Mouse (Mus musculus) limb, embryonic 13.5 days (tissue): ENCODE measurements around the gene Nmnat1. TPM values are rescaled to one million over a fixed set of nuclear protein-coding genes. Genes with fewer than 3 reads are reported as not detected.

ENCODE experiments used
- ATAC-seq: fragments of 200-750 bp; cut with Nextera tagmentation; 2 replicates; pipeline ENCODE4 v1.8.0; 2017; ENCODE audit warnings: low read depth, moderate number of reproducible peaks, moderate TSS enrichment; ENCODE audit not compliant: low FRiP score
- H3K27ac ChIP-seq: fragments of 300-500 bp; sonication (generic); 2 replicates; pipeline ENCODE4 v1.5.1; 2015; ENCODE audit warnings: inconsistent platforms, mild to moderate bottlenecking, moderate library complexity
- H3K27me3 ChIP-seq: fragments of 300-500 bp; sonication (generic); 2 replicates; pipeline ENCODE4 v1.6.1; 2015; ENCODE audit warnings: mild to moderate bottlenecking, inconsistent platforms
- H3K36me3 ChIP-seq: fragments of 300-500 bp; sonication (generic); 2 replicates; pipeline ENCODE4 v1.6.1; 2015; ENCODE audit warnings: inconsistent platforms, mild to moderate bottlenecking, moderate library complexity
- H3K4me1 ChIP-seq: fragments of 300-500 bp; sonication (generic); 2 replicates; pipeline ENCODE4 v1.6.1; 2015; ENCODE audit warnings: inconsistent platforms
- H3K4me2 ChIP-seq: fragments of 300-500 bp; sonication (generic); replicated peaks from 2 replicates; pipeline ENCODE4 v1.6.1; 2015; ENCODE audit warnings: inconsistent platforms, mild to moderate bottlenecking, moderate library complexity
- H3K4me3 ChIP-seq: fragments of 300-500 bp; sonication (generic); 2 replicates; pipeline ENCODE4 v1.5.1; 2015; ENCODE audit warnings: moderate library complexity, mild to moderate bottlenecking, inconsistent platforms
- H3K9ac ChIP-seq: fragments of 300-500 bp; sonication (generic); 2 replicates; pipeline ENCODE4 v1.6.1; 2015; ENCODE audit warnings: mild to moderate bottlenecking, inconsistent platforms
- H3K9me3 ChIP-seq: fragments of 300-500 bp; sonication (generic); 2 replicates; pipeline ENCODE4 v1.6.1; 2016; ENCODE audit warnings: inconsistent platforms
- WGBS: fragments of 180-500 bp; shearing (Covaris S2); methylation state at CpG from one replicate; pipeline ENCODE4 v1.1.7; 2015; 5-methylcytosine and 5-hydroxymethylcytosine counted together
- polyA plus RNA-seq: library from polyadenylated mRNA; unstranded; fragments of >200 nt; fragmentation: Nextera tagmentation; extraction: Ambion mirVana; gene quantifications from 2 replicates; pipeline ENCODE4 v1.2.1, GENCODE M21; 2015

The Nmnat1 gene
- polyA plus RNA-seq, 1 experiment from 2014 or later = 10.5 TPM

DNA sequence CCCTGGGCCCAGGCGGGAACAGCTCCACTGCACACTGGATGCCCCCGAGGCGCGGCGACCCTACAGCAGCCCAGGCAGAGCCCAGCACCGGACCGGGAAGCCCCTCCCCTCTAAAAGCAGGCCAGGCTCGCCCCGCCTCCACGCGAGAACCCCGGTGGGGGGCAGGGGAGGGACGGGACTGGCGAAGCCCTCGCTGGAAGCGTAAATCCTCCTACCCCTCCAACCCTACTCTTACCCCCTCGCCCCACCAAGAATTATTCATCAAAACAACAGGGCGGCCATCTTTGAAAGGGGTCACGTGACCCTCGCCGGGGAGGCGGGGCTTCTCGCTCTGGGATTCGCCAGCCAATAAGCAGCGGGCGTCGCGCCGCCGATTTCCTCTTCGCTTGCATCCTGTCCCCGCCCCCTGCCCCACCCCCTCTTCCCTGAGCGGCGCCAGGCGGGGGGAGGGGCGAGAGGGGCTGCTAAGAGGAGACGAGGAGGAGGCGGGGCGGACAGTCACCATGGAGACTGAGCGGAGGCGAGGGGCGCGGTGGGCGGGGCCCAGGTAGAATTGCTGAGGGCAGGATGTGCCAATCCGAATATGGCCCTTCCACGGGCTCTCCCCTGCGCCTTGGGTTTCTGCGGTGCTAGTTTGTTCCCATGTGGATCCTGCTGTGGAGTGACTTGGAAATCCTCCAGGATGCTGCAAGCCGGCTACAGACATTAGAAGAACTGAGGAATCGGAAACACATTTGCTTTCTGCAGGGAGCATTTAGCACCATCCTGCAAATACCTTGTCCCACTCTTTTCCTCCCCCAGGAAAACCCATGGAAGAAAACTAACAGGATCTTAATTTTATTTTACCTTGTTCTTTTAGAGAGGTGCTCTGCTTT, 58.4 kb downstream of the Nmnat1 start, which contains the start of gene Ube4b:
TSS of gene Ube4b (minus strand) at position 425 of the 875 bp plus-strand sequence.
- Histone ChIP-seq H3K9ac (peak within 1 kb of the TSS; percentile 92), H3K4me2 (peak within 1 kb of the TSS; percentile 74), H3K4me3 (peak within 1 kb of the TSS; percentile 83), H3K36me3 (no peaks in the 10 kb centered on the region), H3K27me3 (no peaks in the 10 kb centered on the region), H3K4me1 (peaks cover 13% of the 10 kb centered on the region), H3K27ac (peak within 1 kb of the TSS; percentile 98), H3K9me3 (no peaks in the 10 kb centered on the region)
- ATAC-seq = peak; percentile 93
- WGBS = under 1% methylated on average over 44 of the region's 50 CpGs

DNA sequence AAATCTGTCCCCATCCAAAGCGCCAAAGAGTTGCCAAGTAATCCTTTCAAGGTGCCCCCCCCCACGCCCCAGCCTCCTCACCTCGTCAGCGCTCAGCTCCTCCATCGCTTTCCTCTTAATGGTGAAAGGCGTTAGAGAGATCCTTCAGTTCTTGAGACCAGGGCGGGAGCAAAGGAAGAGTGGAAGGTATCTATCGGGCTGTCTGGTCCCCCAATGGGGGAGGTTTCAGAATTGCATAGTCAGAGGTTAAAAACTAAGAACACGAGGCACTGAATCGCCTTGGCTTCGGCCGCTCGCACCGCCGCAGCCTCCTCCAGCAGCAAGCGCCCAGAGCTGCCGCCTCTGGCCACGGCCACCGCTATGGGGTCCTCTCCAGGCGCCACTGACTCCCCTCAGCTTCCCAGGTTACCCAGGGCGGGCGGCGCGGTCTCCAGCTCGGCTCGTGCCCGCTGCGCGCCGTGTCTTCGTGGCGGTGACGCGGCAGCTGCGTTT, 59.2 kb downstream of the Nmnat1 start:
- WGBS = under 1% methylated on average over 35 of the region's 35 CpGs
- Histone ChIP-seq H3K27ac (peak overlapping the region; percentile 98), H3K27me3 (no peaks in the 10 kb centered on the region), H3K9ac (peak overlapping the region; percentile 92), H3K9me3 (no peaks in the 10 kb centered on the region), H3K4me2 (peak overlapping the region; percentile 74), H3K4me3 (peak overlapping the region; percentile 83), H3K4me1 (peaks cover 14% of the 10 kb centered on the region), H3K36me3 (no peaks in the 10 kb centered on the region)
- peak; percentile 76 for ATAC-seq

DNA sequence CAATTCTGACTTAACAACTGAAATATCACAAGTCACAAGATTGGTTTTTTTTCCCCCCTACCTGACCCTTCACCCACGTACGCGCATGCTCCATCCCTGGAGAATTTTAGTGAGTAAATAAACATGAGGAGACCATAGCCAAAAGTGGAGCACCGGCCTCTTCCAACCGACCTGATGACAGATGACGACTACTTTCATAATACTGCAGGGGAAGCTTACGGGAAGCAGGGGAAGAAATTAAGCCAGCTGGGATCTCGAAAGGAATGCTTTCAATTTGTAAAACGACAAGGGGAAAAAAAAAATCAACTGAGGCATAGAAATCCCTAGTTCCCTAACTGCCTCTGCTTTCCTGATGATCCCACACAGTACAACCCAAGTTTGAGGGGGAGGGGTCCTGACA, 60.2 kb downstream of the Nmnat1 start:
- Histone ChIP-seq H3K4me1 (peaks cover 14% of the 10 kb centered on the region), H3K4me3 (peak overlapping the region; percentile 83), H3K9ac (peak overlapping the region; percentile 92), H3K4me2 (peak overlapping the region; percentile 74), H3K9me3 (no peaks in the 10 kb centered on the region), H3K36me3 (no peaks in the 10 kb centered on the region), H3K27me3 (no peaks in the 10 kb centered on the region), H3K27ac (peak overlapping the region; percentile 98; the same call in 1 of the 2 replicates)
- no peak for ATAC-seq
- under 1% methylated on average over 9 of the region's 9 CpGs for WGBS

DNA sequence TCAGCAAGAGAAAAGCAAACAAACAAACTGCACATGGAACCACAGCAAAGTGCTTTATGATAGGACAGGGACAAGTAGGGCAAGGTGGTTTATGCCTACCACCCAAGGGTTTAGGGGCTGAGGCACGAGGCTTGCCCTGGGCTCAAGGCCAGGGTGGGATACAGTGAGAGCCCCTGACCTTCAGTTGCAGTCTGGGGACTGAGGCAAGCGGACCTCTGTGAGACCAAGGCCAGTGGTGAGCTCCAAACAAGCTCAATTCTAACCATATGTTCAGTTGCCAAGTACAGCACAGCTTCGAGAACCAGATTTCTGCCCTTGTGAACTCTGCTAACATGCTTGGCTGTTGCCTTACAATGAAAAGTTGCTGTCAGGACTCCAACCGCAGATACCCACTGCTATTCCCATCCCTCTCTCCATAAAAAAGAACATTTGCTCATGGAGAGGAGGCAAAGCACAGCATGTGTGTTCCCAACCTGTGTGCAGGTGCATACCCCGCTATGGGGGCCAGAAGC, 67.1 kb downstream of the Nmnat1 start:
- ATAC-seq = no peak
- Histone ChIP-seq H3K36me3 (no peaks in the 10 kb centered on the region; the same call in 1 of the 2 replicates), H3K27me3 (no peaks in the 10 kb centered on the region), H3K4me3 (no peak overlapping the region), H3K9ac (no peak overlapping the region), H3K4me1 (peaks cover 55% of the 10 kb centered on the region), H3K27ac (no peak overlapping the region), H3K9me3 (no peaks in the 10 kb centered on the region), H3K4me2 (no peak overlapping the region)
- 49% methylated on average over 5 of the region's 5 CpGs for WGBS

Other genes starting within 250 kb of the Nmnat1 start
- gene Kif1b, start 177.5 kb downstream of the Nmnat1 start, polyA plus RNA-seq = 49.2 and 50.2 TPM in 2 replicates
- gene Ube4b, start 58.5 kb downstream of the Nmnat1 start, polyA plus RNA-seq = 47.5 and 53.9 TPM in 2 replicates
- gene Rbp7, start 30.2 kb downstream of the Nmnat1 start, polyA plus RNA-seq = 0.37 and 0.41 TPM in 2 replicates
- gene Tmem274, start 7.8 kb downstream of the Nmnat1 start, polyA plus RNA-seq = 0.55 and 0.99 TPM in 2 replicates
- 55.8 and 62.5 TPM in 2 replicates for gene Lzic, start within 50 bp of the Nmnat1 start, polyA plus RNA-seq
- gene Ctnnbip1, start 33.0 kb upstream of the Nmnat1 start, polyA plus RNA-seq = 80.3 and 83.9 TPM in 2 replicates
- 45.2 and 48.1 TPM in 2 replicates for gene Clstn1, start 101.3 kb upstream of the Nmnat1 start, polyA plus RNA-seq
- 4.7 and 5.0 TPM in 2 replicates for gene Pik3cd, start 217.4 kb upstream of the Nmnat1 start, polyA plus RNA-seq